Mouse (Mus musculus): ENCODE results near the gene Lce1l. TPM values are rescaled to one million over a fixed set of nuclear protein-coding genes. Genes with fewer than 3 reads are reported as not detected.

Gene Lce1l
- polyA plus RNA-seq (2012; rRNA removed), result not detected in 2 replicates

GRCm38 (mm10) chr3:92851186-92851585 is at the start of gene Lce1l:
Gene Lce1l, minus strand, starts transcription at chr3:92851286.

GRCm38 (mm10) chr3:92870116-92870515 is 19.0 kb upstream of the Lce1l start, which contains the start of gene 2310050C09Rik:
Gene 2310050C09Rik, minus strand, starts transcription at chr3:92870216.

GRCm38 (mm10) chr3:92827108-92827507 is 24.0 kb downstream of the Lce1l start, which contains the start of gene Kprp:
Gene Kprp, minus strand, starts transcription at chr3:92827247.

GRCm38 (mm10) chr3:92807791-92808190 is 43.3 kb downstream of the Lce1l start, which contains the start of gene Lce1k:
Gene Lce1k, minus strand, starts transcription at chr3:92807891.

Other genes starting within 250 kb of the Lce1l start
- not detected in 2 replicates for gene 2210017I01Rik, start 243.8 kb downstream of the Lce1l start, polyA plus RNA-seq (2012; rRNA removed)
- not detected in 2 replicates for gene Lce6a, start 229.6 kb downstream of the Lce1l start, polyA plus RNA-seq (2012; rRNA removed)
- gene Lce1a1, start 203.0 kb downstream of the Lce1l start, polyA plus RNA-seq (2012; rRNA removed), result not detected in 2 replicates
- gene Lce1b, start 194.4 kb downstream of the Lce1l start, polyA plus RNA-seq (2012; rRNA removed), result not detected in 2 replicates
- gene Lce1a2, start 181.0 kb downstream of the Lce1l start, polyA plus RNA-seq (2012; rRNA removed), result not detected in 2 replicates
- not detected in 2 replicates for gene Lce1c, start 172.0 kb downstream of the Lce1l start, polyA plus RNA-seq (2012; rRNA removed)
- not detected in 2 replicates for gene Lce1d, start 164.1 kb downstream of the Lce1l start, polyA plus RNA-seq (2012; rRNA removed)
- not detected in 2 replicates for gene Lce1e, start 142.2 kb downstream of the Lce1l start, polyA plus RNA-seq (2012; rRNA removed)
- gene Lce1f, start 130.9 kb downstream of the Lce1l start, polyA plus RNA-seq (2012; rRNA removed), result not detected in 2 replicates
- gene Gm38119, start 112.2 kb downstream of the Lce1l start, polyA plus RNA-seq (2012; rRNA removed), result not detected in 2 replicates
- not detected in 2 replicates for gene Lce1g, start 98.9 kb downstream of the Lce1l start, polyA plus RNA-seq (2012; rRNA removed)
- not detected in 2 replicates for gene Lce1h, start 86.2 kb downstream of the Lce1l start, polyA plus RNA-seq (2012; rRNA removed)
- gene Lce1i, start 72.4 kb downstream of the Lce1l start, polyA plus RNA-seq (2012; rRNA removed), result not detected in 2 replicates
- gene Lce1j, start 60.8 kb downstream of the Lce1l start, polyA plus RNA-seq (2012; rRNA removed), result not detected in 2 replicates
- gene Lce1k, start 43.4 kb downstream of the Lce1l start, polyA plus RNA-seq (2012; rRNA removed), result not detected in 2 replicates
- not detected in 2 replicates for gene Kprp, start 24.0 kb downstream of the Lce1l start, polyA plus RNA-seq (2012; rRNA removed)
- gene 2310050C09Rik, start 18.9 kb upstream of the Lce1l start, polyA plus RNA-seq (2012; rRNA removed), result not detected in 2 replicates
- not detected in 2 replicates for gene Lce3a, start 74.9 kb upstream of the Lce1l start, polyA plus RNA-seq (2012; rRNA removed)
- gene Lce3b, start 81.7 kb upstream of the Lce1l start, polyA plus RNA-seq (2012; rRNA removed), result not detected in 2 replicates
- not detected in 2 replicates for gene Lce3c, start 93.2 kb upstream of the Lce1l start, polyA plus RNA-seq (2012; rRNA removed)
- not detected in 2 replicates for gene Lce3d, start 106.1 kb upstream of the Lce1l start, polyA plus RNA-seq (2012; rRNA removed)
- gene Lce3e, start 115.8 kb upstream of the Lce1l start, polyA plus RNA-seq (2012; rRNA removed), result not detected in 2 replicates
- not detected in 2 replicates for gene Lce3f, start 140.9 kb upstream of the Lce1l start, polyA plus RNA-seq (2012; rRNA removed)
- gene Crct1, start 164.4 kb upstream of the Lce1l start, polyA plus RNA-seq (2012; rRNA removed), result 0.05 TPM in 1 of 2 replicates, not detected in the other
- gene Lce1m, start 167.8 kb upstream of the Lce1l start, polyA plus RNA-seq (2012; rRNA removed), result not detected in 2 replicates
- gene Gm4858, start 217.5 kb upstream of the Lce1l start, polyA plus RNA-seq (2012; rRNA removed), result not detected in 2 replicates

Data from liver, embryonic 14 days (tissue).